Mouse (Mus musculus): ENCODE measurements at regions not wholly inside any gene's neighbourhood (a gene's known extent, or its start where the extent isn't known, plus 50 kb on each side); places are given as distances from the start of the nearest gene placed in this dataset.
A peak's percentile ranks its signal among the peaks of the same experiment; 100 is the strongest.

DNA sequence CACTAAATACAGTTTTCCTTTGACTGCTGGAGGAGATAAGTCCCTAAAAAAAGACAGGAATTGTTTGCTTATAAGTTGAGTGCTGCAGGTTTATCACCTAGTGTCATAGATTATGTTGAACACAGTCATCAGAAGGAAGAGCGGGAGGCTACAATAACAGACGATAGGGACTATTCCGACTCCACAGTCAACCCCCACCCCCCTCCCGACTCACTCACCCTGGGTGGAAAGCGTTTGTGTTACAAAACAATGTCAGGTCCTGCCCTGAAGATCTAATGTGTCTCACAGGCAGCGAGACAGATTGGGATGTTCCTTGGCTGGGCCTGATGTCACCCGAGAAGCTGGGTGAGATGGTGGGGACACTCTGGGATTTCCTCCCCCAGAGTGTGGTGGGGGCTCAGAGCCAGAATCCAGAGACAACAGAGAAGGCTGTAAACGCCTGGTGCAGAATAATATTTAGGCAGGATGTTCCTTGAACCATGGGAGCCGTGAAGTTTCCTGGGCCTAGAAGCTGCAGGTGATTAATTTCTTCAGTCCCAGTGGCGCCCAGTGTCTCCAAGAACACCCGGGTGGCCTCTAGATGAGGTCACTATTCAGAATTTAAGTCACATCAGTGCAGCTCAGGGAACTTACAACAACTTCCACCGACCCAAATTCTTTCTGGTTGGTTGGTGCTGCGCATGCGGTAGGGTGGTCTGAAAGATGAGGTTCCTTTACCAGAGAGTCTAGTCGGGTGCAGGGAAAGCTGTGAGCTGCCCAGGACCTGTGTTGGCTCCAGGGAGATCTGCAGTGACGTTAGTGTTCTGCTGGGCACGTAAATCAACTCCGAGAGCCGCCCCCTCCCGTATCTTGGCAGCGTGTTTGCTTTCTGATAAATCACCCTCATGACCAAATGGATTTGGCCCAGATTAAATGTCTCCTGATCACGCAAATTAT is 181.1 kb upstream of the Bmper start:
- ATAC-seq (replicated peaks in 1 of 2; ENCODE audit: insufficient read depth in 1 of 2, low FRiP score in 2 of 2, low TSS enrichment in 1 of 2, low read depth in 1 of 2, poor library complexity in 2 of 2, severe bottlenecking in 2 of 2), result no peak

GRCm38 (mm10) chr9:23043006-23043405 is 179.9 kb upstream of the Bmper start:
- no peak for ATAC-seq (replicated peaks in 1 of 2; ENCODE audit: insufficient read depth in 1 of 2, low FRiP score in 2 of 2, low TSS enrichment in 1 of 2, low read depth in 1 of 2, poor library complexity in 2 of 2, severe bottlenecking in 2 of 2)

GRCm38 (mm10) chr9:23045486-23045885 is 177.4 kb upstream of the Bmper start:
- no peak for ATAC-seq (replicated peaks in 1 of 2; ENCODE audit: insufficient read depth in 1 of 2, low FRiP score in 2 of 2, low TSS enrichment in 1 of 2, low read depth in 1 of 2, poor library complexity in 2 of 2, severe bottlenecking in 2 of 2)

GRCm38 (mm10) chr9:23050751-23051150 is 172.1 kb upstream of the Bmper start:
- no peak for ATAC-seq (replicated peaks in 1 of 2; ENCODE audit: insufficient read depth in 1 of 2, low FRiP score in 2 of 2, low TSS enrichment in 1 of 2, low read depth in 1 of 2, poor library complexity in 2 of 2, severe bottlenecking in 2 of 2)

DNA sequence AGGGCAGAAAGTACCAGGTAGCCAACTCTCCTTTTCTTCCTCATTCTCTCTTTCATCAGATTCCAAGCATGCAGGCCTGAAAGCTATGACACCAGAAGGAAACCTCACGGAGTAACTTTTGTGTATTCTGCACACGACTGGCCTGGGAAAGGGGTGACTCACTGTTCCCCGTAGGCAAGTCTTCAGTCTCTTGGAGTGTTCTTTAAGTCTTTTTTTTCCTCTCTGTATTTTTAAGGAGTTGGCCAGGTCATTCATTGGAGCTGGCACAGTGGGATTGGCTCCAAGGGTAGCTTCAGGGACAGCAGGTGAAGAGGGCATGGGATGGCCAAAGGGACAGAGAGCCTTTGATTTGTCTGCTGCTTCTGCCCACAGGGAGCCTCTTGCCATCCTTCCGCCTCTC is 163.3 kb upstream of the Bmper start:
- no peak for ATAC-seq (replicated peaks in 1 of 2; ENCODE audit: insufficient read depth in 1 of 2, low FRiP score in 2 of 2, low TSS enrichment in 1 of 2, low read depth in 1 of 2, poor library complexity in 2 of 2, severe bottlenecking in 2 of 2)

DNA sequence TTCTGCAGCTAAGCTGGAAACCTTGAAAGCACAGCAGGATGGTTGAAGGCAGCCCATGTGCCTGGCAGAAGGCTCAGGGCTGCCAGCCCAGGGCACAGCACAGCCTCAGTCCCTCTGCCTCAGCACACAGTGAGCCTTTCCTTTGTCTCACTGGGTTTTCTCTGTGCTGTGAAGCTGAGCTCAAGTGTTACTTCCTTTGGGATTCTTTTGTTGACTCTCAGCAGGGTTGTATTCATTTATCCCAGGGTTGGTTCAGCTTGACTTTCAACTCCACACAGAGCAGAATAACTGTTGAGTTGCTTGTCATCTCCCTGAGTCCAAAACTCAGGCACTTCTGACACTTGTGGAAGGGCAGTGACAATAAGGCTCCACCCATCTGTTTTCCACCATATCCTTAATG is 162.3 kb upstream of the Bmper start:
- ATAC-seq (replicated peaks in 1 of 2; ENCODE audit: insufficient read depth in 1 of 2, low FRiP score in 2 of 2, low TSS enrichment in 1 of 2, low read depth in 1 of 2, poor library complexity in 2 of 2, severe bottlenecking in 2 of 2), result no peak

DNA sequence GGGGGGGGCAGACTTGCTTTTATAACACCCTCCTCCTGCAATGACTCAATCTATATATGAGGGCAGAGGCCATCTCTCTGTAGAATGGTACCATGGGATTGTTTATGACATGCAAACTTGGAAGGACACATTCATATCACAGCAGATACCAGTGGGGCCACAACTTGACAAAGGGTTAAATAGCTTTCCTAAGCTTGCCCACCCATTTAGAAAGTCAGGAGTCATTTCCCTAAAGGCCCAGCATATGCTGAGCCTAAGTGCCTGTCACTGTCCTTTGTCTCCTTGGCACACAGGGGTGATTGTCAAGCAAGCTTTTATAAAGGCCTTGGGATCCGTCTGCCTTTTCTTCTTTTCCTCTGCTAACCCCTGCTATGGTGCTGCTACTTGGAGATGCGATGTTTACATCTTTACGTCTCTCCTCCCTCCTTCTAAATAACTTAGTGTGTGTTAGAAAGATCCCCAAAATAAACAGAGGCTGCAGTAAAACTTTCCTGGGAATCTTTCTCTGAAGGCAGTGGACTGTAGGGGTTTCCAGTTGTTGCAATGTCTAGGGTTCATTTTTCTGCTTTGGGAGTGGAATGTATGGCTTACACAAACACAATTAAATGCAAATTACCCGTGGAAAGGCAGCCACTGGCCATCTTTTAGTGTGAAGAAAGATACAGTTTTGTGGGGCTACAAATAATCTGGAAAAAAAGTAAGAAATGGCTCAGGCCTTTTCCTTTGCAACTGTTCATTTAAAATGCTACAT is 161.5 kb upstream of the Bmper start:
- ATAC-seq (replicated peaks in 1 of 2; ENCODE audit: insufficient read depth in 1 of 2, low FRiP score in 2 of 2, low TSS enrichment in 1 of 2, low read depth in 1 of 2, poor library complexity in 2 of 2, severe bottlenecking in 2 of 2), result no peak

GRCm38 (mm10) chr9:23062057-23062655 is 160.7 kb upstream of the Bmper start:
- no peak for ATAC-seq (replicated peaks in 1 of 2; ENCODE audit: insufficient read depth in 1 of 2, low FRiP score in 2 of 2, low TSS enrichment in 1 of 2, low read depth in 1 of 2, poor library complexity in 2 of 2, severe bottlenecking in 2 of 2)

DNA sequence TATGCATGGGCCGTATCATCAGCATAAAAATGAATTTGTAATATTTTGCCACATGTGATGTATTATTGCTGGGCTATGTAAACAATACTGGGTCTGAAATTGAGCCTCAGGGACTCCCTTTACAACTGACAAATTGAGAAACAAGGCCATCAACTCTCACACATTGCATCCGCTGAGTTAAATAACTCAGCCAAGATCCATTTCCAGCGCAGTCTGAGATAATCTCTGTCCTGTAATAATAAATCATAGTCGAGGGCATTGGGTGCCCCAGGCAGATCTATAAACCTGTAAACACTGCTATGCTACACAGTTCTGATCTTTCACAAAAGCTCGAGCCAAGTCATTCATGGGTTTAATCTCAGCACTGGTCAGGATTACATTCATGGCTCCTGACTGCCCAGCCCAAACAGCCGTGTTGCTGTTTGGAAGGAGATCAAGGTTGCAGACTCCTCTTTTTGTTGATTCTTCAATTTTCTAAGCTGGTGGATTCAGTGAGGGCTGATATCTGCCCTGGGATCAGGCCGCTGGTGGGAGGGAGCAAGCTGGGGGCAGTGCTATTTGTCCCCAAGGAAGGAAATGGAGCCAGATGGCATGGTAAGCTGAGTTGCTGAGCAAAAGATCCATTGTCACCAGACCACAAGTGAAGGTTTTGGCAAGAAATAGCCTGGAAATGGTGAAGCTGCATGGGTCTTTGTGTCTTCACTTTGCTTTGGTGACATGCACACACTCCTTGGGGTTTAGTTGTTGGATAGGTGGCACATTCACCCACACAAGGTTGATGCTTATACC is 160.0 kb upstream of the Bmper start:
- ATAC-seq (replicated peaks in 1 of 2; ENCODE audit: insufficient read depth in 1 of 2, low FRiP score in 2 of 2, low TSS enrichment in 1 of 2, low read depth in 1 of 2, poor library complexity in 2 of 2, severe bottlenecking in 2 of 2), result peak; percentile 82 to 86

DNA sequence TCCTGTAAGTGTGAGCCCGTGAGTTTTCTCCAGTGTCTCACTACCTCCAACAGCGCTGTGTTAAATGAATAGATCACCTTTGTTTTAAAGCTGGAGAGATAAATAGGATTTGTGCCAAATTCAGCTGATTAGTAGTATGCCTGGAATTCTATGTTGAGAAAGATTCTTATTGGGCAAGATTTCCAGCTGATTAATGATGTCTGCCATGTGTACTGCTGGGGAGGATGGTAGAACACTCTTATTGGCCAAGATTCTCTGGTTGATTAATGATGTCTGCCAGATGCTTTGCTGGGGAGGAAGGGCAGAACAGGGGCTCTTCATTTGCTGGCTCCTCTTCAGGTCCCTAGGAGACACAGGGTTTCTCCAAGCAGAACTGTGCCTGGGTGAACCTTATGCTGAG is 158.9 kb upstream of the Bmper start:
- ATAC-seq (replicated peaks in 1 of 2; ENCODE audit: insufficient read depth in 1 of 2, low FRiP score in 2 of 2, low TSS enrichment in 1 of 2, low read depth in 1 of 2, poor library complexity in 2 of 2, severe bottlenecking in 2 of 2), result no peak

DNA sequence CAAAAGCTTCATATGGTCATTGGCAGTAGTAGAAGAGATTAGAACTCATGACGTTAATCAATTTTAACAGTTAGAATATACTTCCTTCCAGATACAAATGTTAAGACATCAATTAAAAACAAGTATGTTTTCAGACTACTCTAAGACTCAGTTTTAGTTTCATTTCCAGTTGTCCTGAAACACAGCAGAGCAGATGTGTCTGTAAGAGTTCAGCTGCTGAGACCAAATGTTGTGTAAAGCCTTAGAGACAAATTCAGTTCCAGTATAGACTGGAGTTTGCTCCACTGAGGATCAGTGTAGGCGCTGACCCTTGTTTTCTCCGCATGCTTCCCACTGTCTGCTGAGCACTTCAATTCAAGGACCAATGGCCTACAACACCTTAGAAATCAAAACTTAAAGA is 158.1 kb upstream of the Bmper start:
- ATAC-seq (replicated peaks in 1 of 2; ENCODE audit: insufficient read depth in 1 of 2, low FRiP score in 2 of 2, low TSS enrichment in 1 of 2, low read depth in 1 of 2, poor library complexity in 2 of 2, severe bottlenecking in 2 of 2), result no peak

- no peak for ATAC-seq (replicated peaks in 1 of 2; ENCODE audit: insufficient read depth in 1 of 2, low FRiP score in 2 of 2, low TSS enrichment in 1 of 2, low read depth in 1 of 2, poor library complexity in 2 of 2, severe bottlenecking in 2 of 2)
Observed at GRCm38 (mm10) chr9:23068101-23068791, 154.6 kb upstream of the Bmper start.

- ATAC-seq (replicated peaks in 1 of 2; ENCODE audit: insufficient read depth in 1 of 2, low FRiP score in 2 of 2, low TSS enrichment in 1 of 2, low read depth in 1 of 2, poor library complexity in 2 of 2, severe bottlenecking in 2 of 2), result no peak
Observed at GRCm38 (mm10) chr9:23069161-23069560, 153.7 kb upstream of the Bmper start.

- no peak for ATAC-seq (replicated peaks in 1 of 2; ENCODE audit: insufficient read depth in 1 of 2, low FRiP score in 2 of 2, low TSS enrichment in 1 of 2, low read depth in 1 of 2, poor library complexity in 2 of 2, severe bottlenecking in 2 of 2)
Observed at GRCm38 (mm10) chr9:23071006-23071405, 151.9 kb upstream of the Bmper start.

GRCm38 (mm10) chr9:23072741-23073140 is 150.1 kb upstream of the Bmper start:
- ATAC-seq (replicated peaks in 1 of 2; ENCODE audit: insufficient read depth in 1 of 2, low FRiP score in 2 of 2, low TSS enrichment in 1 of 2, low read depth in 1 of 2, poor library complexity in 2 of 2, severe bottlenecking in 2 of 2), result peak; percentile 80 to 85

DNA sequence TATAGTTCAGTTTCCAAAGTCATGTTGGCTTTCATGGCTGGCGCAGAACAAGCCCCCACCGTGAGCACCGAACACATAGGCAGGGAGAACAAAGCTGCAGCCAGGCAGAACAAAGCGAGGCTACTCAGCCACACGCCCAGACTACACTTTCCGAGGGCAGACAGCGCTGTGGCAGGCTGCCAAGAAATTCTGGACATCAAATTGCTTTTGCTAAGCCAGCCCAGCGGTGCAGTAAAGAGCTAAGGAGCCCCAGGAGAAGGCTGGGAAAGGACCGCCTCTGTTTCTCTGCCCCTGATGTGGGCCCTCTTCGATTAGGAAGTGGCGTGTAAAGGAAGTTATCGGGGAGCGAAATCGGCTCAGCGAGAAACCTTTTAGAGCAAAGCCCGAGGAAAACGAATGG is 139.3 kb upstream of the Bmper start:
- peak; percentile 48 to 76; a peak in 3 of 4 replicates for ATAC-seq (replicated peaks in 1 of 2; ENCODE audit: insufficient read depth in 1 of 2, low FRiP score in 2 of 2, low TSS enrichment in 1 of 2, low read depth in 1 of 2, poor library complexity in 2 of 2, severe bottlenecking in 2 of 2)

DNA sequence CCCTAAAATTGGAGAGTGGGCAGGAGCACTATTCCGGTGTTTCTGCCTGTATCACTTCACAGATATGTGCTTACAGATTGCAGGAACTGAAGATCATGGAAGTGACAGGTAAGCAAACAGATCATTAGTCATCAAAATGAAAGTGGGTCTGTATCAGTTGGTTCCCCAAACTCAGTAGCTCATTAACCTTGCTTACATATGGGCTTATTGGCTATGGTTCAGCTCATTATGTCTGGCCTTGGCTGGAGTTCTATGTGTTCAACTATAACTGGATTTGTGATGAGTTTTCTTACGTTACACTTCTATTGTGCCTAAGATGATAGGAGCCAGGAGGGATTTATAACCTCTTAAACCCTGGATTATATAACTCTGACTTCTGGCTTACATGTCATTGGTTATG is 133.5 kb upstream of the Bmper start:
- no peak for ATAC-seq (replicated peaks in 1 of 2; ENCODE audit: insufficient read depth in 1 of 2, low FRiP score in 2 of 2, low TSS enrichment in 1 of 2, low read depth in 1 of 2, poor library complexity in 2 of 2, severe bottlenecking in 2 of 2)
